Mouse (Mus musculus): ENCODE data around the gene Plppr2. TPM values are rescaled to one million over a fixed set of nuclear protein-coding genes. Genes with fewer than 3 reads are reported as not detected.

The Plppr2 gene
- polyA plus RNA-seq, 1 experiment from 2014 or later, result 9.3 TPM

DNA sequence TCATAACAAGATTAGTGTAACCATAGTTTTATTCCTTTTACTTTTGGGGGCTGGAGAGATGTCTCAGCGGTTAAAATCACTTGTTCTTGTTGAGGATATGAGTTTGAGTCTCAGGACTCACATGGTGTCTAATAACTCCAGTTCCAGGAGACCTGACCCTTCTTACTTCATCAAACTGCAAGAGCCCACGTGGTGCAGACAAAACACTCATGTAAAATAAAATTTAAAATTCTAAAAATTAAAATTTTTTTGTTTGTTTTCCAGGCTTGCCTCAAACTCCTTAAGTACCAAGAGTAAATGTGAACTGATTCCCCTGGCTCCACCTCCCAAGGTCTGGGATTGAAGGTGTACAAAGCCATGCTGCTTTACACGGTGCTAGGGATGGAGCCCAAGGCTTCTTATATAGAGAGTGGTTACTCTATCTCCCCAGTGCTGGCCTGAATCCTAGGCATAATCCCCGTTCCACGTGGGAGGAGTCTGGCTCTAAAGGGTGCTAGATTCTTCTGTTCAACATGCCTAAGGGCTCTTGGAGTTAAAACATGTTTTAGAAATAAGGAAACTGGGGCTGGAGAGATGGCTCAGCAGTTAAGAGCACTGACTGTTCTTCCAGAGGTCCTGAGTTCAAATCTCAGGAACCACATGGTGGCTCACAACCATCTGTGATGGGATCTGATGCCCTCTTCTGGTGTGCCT, 18.0 kb upstream of the Plppr2 start:
- Histone ChIP-seq H3K27ac (no peak overlapping the region), H3K4me3 (replicated peaks) (peak overlapping the region; percentile 62; the same call in 1 of the 2 replicates)
- WGBS, result 17% methylated on average over 5 of the region's 5 CpGs

DNA sequence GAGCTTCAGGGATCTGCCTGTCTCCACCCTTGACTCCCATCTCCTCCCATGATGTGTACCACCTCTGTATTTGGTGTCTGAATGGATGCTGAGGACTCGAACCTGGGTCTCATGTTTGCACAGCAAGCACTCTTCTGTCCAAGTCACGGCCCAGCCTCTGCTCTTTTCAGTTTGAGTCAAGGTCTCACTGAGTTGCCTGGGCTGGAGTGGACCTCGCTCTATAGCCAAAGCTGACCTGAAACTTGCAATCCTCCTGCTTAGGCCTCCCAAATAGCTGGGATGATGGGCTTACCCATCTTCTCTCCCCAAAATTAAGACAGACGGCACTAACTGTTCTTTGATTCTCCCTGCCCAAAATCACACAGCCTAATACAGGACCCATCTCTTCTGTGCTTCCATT, 13.8 kb upstream of the Plppr2 start:
- no peak overlapping the region for H3K4me3 ChIP-seq (replicated peaks)
- no peaks in the 10 kb centered on the region for H3K27me3 ChIP-seq
- no peak overlapping the region for H3K9ac ChIP-seq (replicated peaks)
- no peak for ATAC-seq (ENCODE audit: insufficient number of reproducible peaks, insufficient read depth, low FRiP score, low TSS enrichment, low read depth)
- H3K4me1 ChIP-seq (replicated peaks), result peaks cover 11% of the 10 kb centered on the region
- 83% methylated on average over 4 of the region's 4 CpGs for WGBS
- no peak overlapping the region for H3K4me2 ChIP-seq
- no peaks in the 10 kb centered on the region for H3K9me3 ChIP-seq
- H3K36me3 ChIP-seq, result peaks cover 20% of the 10 kb centered on the region
- no peak overlapping the region for H3K27ac ChIP-seq

More for the DNA sequence above, 18.0 kb upstream of the Plppr2 start:
- H3K9ac ChIP-seq (replicated peaks), result no peak overlapping the region
- H3K27me3 ChIP-seq, result peaks cover 26% of the 10 kb centered on the region
- H3K4me2 ChIP-seq, result peak overlapping the region; percentile 97
- H3K4me1 ChIP-seq (replicated peaks), result peaks cover 7% of the 10 kb centered on the region
- ATAC-seq (ENCODE audit: insufficient number of reproducible peaks, insufficient read depth, low FRiP score, low TSS enrichment, low read depth), result no peak
- H3K9me3 ChIP-seq, result no peaks in the 10 kb centered on the region
- H3K36me3 ChIP-seq, result peaks cover 8% of the 10 kb centered on the region

DNA sequence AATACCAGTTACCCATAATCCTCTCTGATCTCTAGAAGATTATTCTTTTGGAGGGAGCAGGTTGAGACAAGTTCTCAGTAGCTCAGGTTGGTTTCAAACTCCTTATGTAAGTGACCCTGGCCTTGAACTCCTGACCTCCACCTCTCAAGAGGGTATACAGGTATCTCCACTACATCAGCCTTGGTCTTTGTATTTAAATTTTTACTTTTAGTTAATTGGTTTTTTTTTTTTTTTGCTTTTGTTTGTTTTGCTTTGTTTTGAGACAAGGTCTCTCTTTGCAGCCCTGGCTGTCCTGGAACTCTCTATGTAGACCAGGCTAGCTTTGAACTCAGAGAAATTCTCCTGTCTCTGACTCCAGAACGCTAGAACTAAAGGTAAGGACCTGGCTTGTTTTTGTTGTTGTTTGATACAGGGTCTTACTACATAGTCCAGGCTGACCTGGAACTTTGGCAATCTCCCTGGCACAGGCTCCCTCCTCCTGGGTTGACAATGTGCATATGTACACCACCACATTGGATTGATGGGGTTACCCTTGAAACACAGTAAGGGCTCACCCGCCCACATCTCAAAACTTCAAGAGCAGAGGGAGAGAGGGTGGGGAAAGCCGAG, 13.2 kb upstream of the Plppr2 start:
- 72% methylated on average over 3 of the region's 3 CpGs for WGBS
- peaks cover 11% of the 10 kb centered on the region for H3K4me1 ChIP-seq (replicated peaks)
- no peak for ATAC-seq (ENCODE audit: insufficient number of reproducible peaks, insufficient read depth, low FRiP score, low TSS enrichment, low read depth)

DNA sequence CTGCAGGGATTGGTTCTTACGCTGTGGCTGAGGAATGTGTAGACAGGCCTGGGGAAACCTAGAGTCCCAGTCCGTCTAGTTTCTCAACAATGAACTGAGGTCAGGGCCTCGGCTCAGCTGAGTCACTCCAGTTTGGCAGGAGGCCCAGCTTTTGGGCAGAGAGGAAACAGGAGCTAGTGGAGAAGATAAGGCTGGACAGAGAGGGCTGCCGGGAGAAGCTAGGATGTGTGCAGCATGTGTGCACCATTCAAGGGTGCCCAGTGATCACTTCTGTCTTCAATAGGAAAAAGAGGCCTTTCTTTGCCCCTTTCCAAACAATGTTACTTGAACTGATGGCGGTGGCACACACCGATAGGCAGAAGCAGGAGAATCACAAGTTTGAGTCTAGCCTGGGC, 12.7 kb upstream of the Plppr2 start:
- ATAC-seq (ENCODE audit: insufficient number of reproducible peaks, insufficient read depth, low FRiP score, low TSS enrichment, low read depth), result no peak
- 86% methylated on average over 6 of the region's 6 CpGs for WGBS

More for the DNA sequence above, 13.2 kb upstream of the Plppr2 start:
- Histone ChIP-seq H3K27ac (no peak overlapping the region), H3K27me3 (no peaks in the 10 kb centered on the region), H3K4me3 (replicated peaks) (no peak overlapping the region), H3K36me3 (peaks cover 20% of the 10 kb centered on the region), H3K9ac (replicated peaks) (no peak overlapping the region), H3K4me2 (no peak overlapping the region), H3K9me3 (no peaks in the 10 kb centered on the region)

DNA sequence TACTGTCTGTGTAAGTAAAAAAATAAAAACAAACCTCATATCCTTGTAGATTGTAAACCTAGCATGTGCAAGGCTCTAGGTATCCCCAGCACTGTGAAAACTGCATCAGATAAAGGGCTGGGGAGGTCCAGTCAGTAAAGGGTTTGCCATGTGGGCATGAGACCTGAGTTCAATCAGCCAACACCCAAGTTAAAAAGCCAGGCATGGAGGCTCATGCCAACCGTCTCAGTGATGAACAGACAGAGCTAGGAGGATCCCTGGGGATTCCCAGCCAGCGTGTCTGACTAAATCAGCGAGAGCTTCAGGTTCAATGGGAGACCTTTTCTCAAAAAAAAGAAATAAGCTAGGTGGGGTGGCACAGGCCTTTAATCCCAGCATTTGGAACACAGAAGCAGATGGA, 11.8 kb upstream of the Plppr2 start:
- ATAC-seq (ENCODE audit: insufficient number of reproducible peaks, insufficient read depth, low FRiP score, low TSS enrichment, low read depth), result no peak

More for the DNA sequence above, 12.7 kb upstream of the Plppr2 start:
- H3K36me3 ChIP-seq, result peaks cover 20% of the 10 kb centered on the region
- no peaks in the 10 kb centered on the region for H3K27me3 ChIP-seq
- H3K9ac ChIP-seq (replicated peaks), result no peak overlapping the region
- no peaks in the 10 kb centered on the region for H3K9me3 ChIP-seq
- peaks cover 11% of the 10 kb centered on the region for H3K4me1 ChIP-seq (replicated peaks)
- H3K27ac ChIP-seq, result no peak overlapping the region
- H3K4me3 ChIP-seq (replicated peaks), result no peak overlapping the region
- H3K4me2 ChIP-seq, result no peak overlapping the region

DNA sequence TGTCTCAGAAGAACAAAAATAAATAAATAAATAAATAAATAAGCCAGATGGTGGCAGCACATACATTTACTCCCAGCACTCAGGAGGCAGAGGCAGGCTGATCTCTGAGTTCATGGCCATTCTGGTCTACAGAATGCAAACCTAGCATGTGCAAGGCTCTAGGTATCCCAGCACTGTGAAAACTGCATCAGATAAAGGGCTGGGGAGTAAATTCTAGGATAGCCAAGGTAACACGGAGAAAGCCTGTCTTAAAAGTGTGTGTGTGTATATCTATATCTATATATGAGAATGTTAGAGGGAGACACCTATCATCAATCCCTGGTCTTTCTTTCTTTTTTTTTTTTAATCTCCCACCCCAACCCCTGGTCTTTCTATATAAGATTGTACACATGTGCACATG, 11.3 kb upstream of the Plppr2 start:
- no peaks in the 10 kb centered on the region for H3K9me3 ChIP-seq
- peaks cover 11% of the 10 kb centered on the region for H3K4me1 ChIP-seq (replicated peaks)
- peaks cover 20% of the 10 kb centered on the region for H3K36me3 ChIP-seq
- no peak overlapping the region for H3K4me3 ChIP-seq (replicated peaks)
- no peak overlapping the region for H3K4me2 ChIP-seq
- WGBS, result 100% methylated on average over 1 of the region's 1 CpGs
- H3K27me3 ChIP-seq, result no peaks in the 10 kb centered on the region
- H3K27ac ChIP-seq, result no peak overlapping the region
- no peak for ATAC-seq (ENCODE audit: insufficient number of reproducible peaks, insufficient read depth, low FRiP score, low TSS enrichment, low read depth)
- H3K9ac ChIP-seq (replicated peaks), result no peak overlapping the region

More for the DNA sequence above, 11.8 kb upstream of the Plppr2 start:
- WGBS, result 93% methylated on average over 3 of the region's 3 CpGs
- Histone ChIP-seq H3K4me1 (replicated peaks) (peaks cover 11% of the 10 kb centered on the region), H3K27ac (no peak overlapping the region), H3K4me3 (replicated peaks) (no peak overlapping the region), H3K36me3 (peaks cover 20% of the 10 kb centered on the region), H3K9ac (replicated peaks) (no peak overlapping the region), H3K27me3 (no peaks in the 10 kb centered on the region), H3K4me2 (no peak overlapping the region), H3K9me3 (no peaks in the 10 kb centered on the region)

DNA sequence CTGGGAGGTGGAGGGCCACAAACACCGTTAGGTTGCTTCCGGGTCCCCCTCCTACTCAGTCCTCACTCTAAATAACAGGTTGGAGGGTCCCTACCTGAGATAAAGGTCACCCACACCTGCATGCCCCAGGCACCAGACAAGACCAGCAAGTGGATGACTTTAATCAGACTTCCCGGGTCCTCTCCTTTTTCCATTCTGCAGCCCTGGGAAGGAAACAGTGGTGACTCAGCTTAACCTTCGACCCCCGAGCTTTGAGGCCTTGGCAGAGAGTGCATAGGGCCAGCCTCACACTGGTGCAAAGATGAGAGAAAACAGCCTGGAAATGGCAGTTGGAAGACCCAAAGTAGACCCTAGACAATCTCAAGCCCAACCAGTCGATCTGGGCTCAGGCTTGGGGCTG, 10.7 kb upstream of the Plppr2 start:
- H3K9ac ChIP-seq (replicated peaks), result peak overlapping the region; percentile 23; the same call in 1 of the 2 replicates
- peaks cover 11% of the 10 kb centered on the region for H3K4me1 ChIP-seq (replicated peaks)
- no peak overlapping the region for H3K27ac ChIP-seq
- WGBS, result 76% methylated on average over 6 of the region's 6 CpGs
- peak overlapping the region; percentile 68 for H3K4me2 ChIP-seq
- no peak for ATAC-seq (ENCODE audit: insufficient number of reproducible peaks, insufficient read depth, low FRiP score, low TSS enrichment, low read depth)
- H3K27me3 ChIP-seq, result no peaks in the 10 kb centered on the region
- peaks cover 20% of the 10 kb centered on the region for H3K36me3 ChIP-seq
- H3K9me3 ChIP-seq, result no peaks in the 10 kb centered on the region
- H3K4me3 ChIP-seq (replicated peaks), result peak overlapping the region; percentile 56

DNA sequence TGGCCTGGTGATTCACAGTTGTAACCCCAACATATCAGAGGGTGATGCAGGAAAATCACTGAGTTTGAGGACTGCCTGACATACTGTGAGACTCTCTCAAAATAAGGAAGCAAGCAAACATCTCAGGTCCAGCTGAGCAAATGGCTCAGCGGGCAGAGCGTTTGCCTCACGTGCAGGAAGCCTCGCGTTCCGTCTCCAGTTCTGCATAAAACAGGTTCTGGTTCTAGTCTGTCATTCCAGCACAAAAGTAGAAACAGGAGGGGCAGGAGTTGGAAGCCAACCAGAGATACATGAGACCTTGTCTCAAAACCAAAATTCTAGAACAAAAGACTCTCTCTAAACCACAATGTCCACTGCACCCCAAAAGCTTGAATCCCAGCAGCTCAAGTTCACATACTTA, 10.0 kb upstream of the Plppr2 start:
- 2% methylated on average over 6 of the region's 6 CpGs for WGBS
- no peak for ATAC-seq (ENCODE audit: insufficient number of reproducible peaks, insufficient read depth, low FRiP score, low TSS enrichment, low read depth)
- Histone ChIP-seq H3K27ac (peak overlapping the region; percentile 46; the same call in 1 of the 2 replicates), H3K9ac (replicated peaks) (peak overlapping the region; percentile 64), H3K9me3 (no peaks in the 10 kb centered on the region), H3K27me3 (no peaks in the 10 kb centered on the region), H3K4me3 (replicated peaks) (peak overlapping the region; percentile 56), H3K36me3 (peaks cover 17% of the 10 kb centered on the region), H3K4me1 (replicated peaks) (peaks cover 11% of the 10 kb centered on the region), H3K4me2 (peak overlapping the region; percentile 68)

DNA sequence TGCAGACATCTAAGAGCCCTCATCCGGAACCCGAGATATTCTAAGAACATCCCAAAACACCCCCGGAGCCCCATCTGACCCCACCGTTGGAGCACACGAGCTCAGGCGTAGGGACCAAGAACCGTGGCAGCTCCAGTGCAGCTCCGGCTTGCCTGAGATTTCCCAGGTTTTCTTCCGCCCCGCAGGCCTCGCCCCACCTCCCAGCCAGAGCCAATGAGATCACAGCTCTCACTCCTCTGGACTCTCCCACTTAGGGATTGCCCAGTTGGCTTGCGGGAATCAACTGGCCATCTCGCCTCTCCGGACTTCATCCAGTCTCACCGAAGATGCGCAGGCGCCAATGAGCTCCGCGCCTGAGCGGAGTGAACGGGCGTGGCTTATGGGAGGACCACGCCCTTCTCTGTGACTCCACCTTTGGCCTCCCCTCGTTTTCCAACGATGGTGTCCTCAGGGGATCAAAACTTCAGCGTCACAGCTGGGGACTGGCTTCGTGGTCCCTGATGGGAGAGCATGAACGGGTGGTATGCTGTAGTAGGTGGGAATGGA, 9.6 kb upstream of the Plppr2 start, which contains the start of the genes Ccdc159 and Tmem205:
Gene Ccdc159 (plus strand): TSS at position 264 of the 546 bp plus-strand sequence.
Gene Tmem205 (minus strand): TSS at position 349 of the 546 bp plus-strand sequence.
- Histone ChIP-seq H3K4me2 (peak within 1 kb of the TSS; percentile 68), H3K9ac (replicated peaks) (peak within 1 kb of the TSS; percentile 64), H3K4me3 (replicated peaks) (peak within 1 kb of the TSS; percentile 56), H3K27me3 (no peaks in the 10 kb centered on the region), H3K27ac (peak within 1 kb of the TSS; percentile 46; the same call in 1 of the 2 replicates), H3K9me3 (no peaks in the 10 kb centered on the region), H3K4me1 (replicated peaks) (peaks cover 11% of the 10 kb centered on the region), H3K36me3 (peaks cover 16% of the 10 kb centered on the region)
- WGBS, result under 1% methylated on average over 28 of the region's 28 CpGs
- ATAC-seq (ENCODE audit: insufficient number of reproducible peaks, insufficient read depth, low FRiP score, low TSS enrichment, low read depth), result peak; percentile 98

DNA sequence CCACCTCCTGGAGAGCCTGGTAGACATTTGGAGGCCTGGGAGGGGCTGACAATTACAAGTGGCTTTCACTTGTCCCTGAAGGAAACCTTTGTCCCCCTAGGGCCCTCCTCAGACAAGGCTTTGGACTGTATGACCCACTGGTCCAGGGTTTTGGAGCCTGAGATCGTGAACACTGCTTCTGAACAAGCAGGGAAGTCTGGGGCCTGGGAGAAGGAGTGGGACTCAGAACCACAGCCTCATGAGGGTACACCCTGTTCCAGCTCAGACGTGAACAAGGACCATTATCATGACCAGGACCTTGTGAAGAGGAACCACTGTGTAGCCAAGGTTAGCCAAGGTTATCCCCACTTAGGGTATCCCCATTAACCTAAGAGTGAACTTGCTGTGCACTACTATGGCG, 7.6 kb upstream of the Plppr2 start:
- H3K9ac ChIP-seq (replicated peaks), result no peak overlapping the region
- WGBS, result 83% methylated on average over 3 of the region's 3 CpGs
- no peak overlapping the region for H3K4me3 ChIP-seq (replicated peaks)
- no peak for ATAC-seq (ENCODE audit: insufficient number of reproducible peaks, insufficient read depth, low FRiP score, low TSS enrichment, low read depth)
- H3K27me3 ChIP-seq, result peaks cover 5% of the 10 kb centered on the region; the same call in 1 of the 2 replicates
- no peak overlapping the region for H3K4me2 ChIP-seq
- no peaks in the 10 kb centered on the region for H3K9me3 ChIP-seq
- H3K27ac ChIP-seq, result no peak overlapping the region
- H3K4me1 ChIP-seq (replicated peaks), result peaks cover 11% of the 10 kb centered on the region
- peaks cover 9% of the 10 kb centered on the region for H3K36me3 ChIP-seq

DNA sequence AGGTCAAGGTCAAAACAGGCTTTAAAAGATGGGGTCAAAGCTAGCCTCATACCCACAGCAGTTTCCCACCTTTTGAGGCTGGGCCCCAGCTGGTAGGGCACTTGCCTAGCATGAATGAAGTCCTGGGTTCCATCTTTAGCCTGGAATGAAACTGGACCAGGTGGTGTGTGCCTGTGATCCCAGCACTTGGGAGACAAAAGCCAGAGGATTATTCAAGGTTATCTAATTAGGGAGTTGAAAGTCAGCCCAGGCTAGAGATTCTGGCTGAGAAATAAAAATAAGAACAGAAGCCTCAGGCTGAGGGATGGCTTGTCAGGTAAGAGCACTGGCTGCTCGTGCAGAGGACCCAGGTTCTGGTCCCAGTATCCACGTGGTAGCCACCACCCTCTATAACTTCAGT, 4.8 kb upstream of the Plppr2 start:
- Histone ChIP-seq H3K4me1 (replicated peaks) (no peaks in the 10 kb centered on the region), H3K27ac (no peak overlapping the region), H3K4me3 (replicated peaks) (no peak overlapping the region), H3K9ac (replicated peaks) (no peak overlapping the region), H3K9me3 (no peaks in the 10 kb centered on the region), H3K27me3 (peaks cover 5% of the 10 kb centered on the region; the same call in 1 of the 2 replicates), H3K4me2 (no peak overlapping the region), H3K36me3 (no peaks in the 10 kb centered on the region)
- 38% methylated on average over 2 of the region's 2 CpGs for whole genome bisulfite sequencing
- ATAC-seq (ENCODE audit: insufficient number of reproducible peaks, insufficient read depth, low FRiP score, low TSS enrichment, low read depth), result no peak

All from limb, embryonic 12.5 days (tissue).